Mouse (Mus musculus) neural tube, embryonic 13.5 days (tissue): ENCODE data around the gene Scnm1. TPM values are rescaled to one million over a fixed set of nuclear protein-coding genes. Genes with fewer than 3 reads are reported as not detected.

Experiments
- ATAC-seq: fragments of 200-750 bp; cut with Nextera tagmentation; 2 replicates; pipeline ENCODE4 v1.8.0; 2017; ENCODE audit warnings: low read depth, mild to moderate bottlenecking, moderate TSS enrichment, moderate library complexity
- H3K27ac ChIP-seq: fragments of 300-500 bp; sonication (generic); replicated peaks from 2 replicates; pipeline ENCODE4 v1.5.1; 2015; ENCODE audit warnings: moderate library complexity, mild to moderate bottlenecking, inconsistent platforms
- H3K27me3 ChIP-seq: fragments of 300-500 bp; sonication (generic); 2 replicates; pipeline ENCODE4 v1.6.1; 2015; ENCODE audit warnings: mild to moderate bottlenecking, inconsistent platforms
- H3K36me3 ChIP-seq: fragments of 300-500 bp; sonication (generic); 2 replicates; pipeline ENCODE4 v1.6.1; 2015; ENCODE audit warnings: mild to moderate bottlenecking, inconsistent platforms
- H3K4me1 ChIP-seq: fragments of 300-500 bp; sonication (generic); replicated peaks from 2 replicates; pipeline ENCODE4 v1.6.1; 2015; ENCODE audit warnings: inconsistent platforms
- H3K4me2 ChIP-seq: fragments of 300-500 bp; sonication (generic); 2 replicates; pipeline ENCODE4 v1.6.1; 2015; ENCODE audit warnings: inconsistent platforms, mild to moderate bottlenecking, moderate library complexity
- H3K4me3 ChIP-seq: fragments of 300-500 bp; sonication (generic); 2 replicates; pipeline ENCODE4 v1.5.1; 2015; ENCODE audit warnings: mild to moderate bottlenecking, inconsistent platforms
- H3K9ac ChIP-seq: fragments of 300-500 bp; sonication (generic); 2 replicates; pipeline ENCODE4 v1.6.1; 2015; ENCODE audit warnings: moderate library complexity, mild to moderate bottlenecking, inconsistent platforms
- H3K9me3 ChIP-seq: fragments of 300-500 bp; sonication (generic); 2 replicates; pipeline ENCODE4 v1.6.1; 2016; ENCODE audit warnings: inconsistent platforms
- WGBS: fragments of 180-500 bp; shearing (Covaris S2); methylation state at CpG from one replicate; pipeline ENCODE4 v1.1.7; 2015; 5-methylcytosine and 5-hydroxymethylcytosine counted together
- microRNA-seq: library from miRNA; unstranded; fragments of <30 nt; microRNA quantifications from one replicate; pipeline ENCODE4, GENCODE M21; 2016
- polyA plus RNA-seq: library from polyadenylated mRNA; unstranded; fragments of >200 nt; fragmentation: Nextera tagmentation; extraction: Ambion mirVana; gene quantifications from 2 replicates; pipeline ENCODE4 v1.2.1, GENCODE M21; 2015

Gene Scnm1
- polyA plus RNA-seq, 1 experiment from 2014 or later: 98.2 TPM

- peaks cover 38% of the 10 kb centered on the region for H3K4me1 ChIP-seq
- no peak overlapping the region for H3K4me2 ChIP-seq
- no peaks in the 10 kb centered on the region for H3K27me3 ChIP-seq
- H3K4me3 ChIP-seq: no peak overlapping the region
- ATAC-seq: no peak
- WGBS: 44% methylated on average over 2 of the region's 2 CpGs
- no peaks in the 10 kb centered on the region for H3K9me3 ChIP-seq
- H3K9ac ChIP-seq: no peak overlapping the region
- peaks cover 26% of the 10 kb centered on the region for H3K36me3 ChIP-seq
- H3K27ac ChIP-seq: no peak overlapping the region
These were observed 33.0 kb downstream of the Scnm1 start for GRCm38 (mm10) chr3:95100854-95101253.

GRCm38 (mm10) chr3:95088071-95088470 is 45.7 kb downstream of the Scnm1 start:
- ATAC-seq: no peak
- WGBS: 93% methylated on average over 1 of the region's 1 CpGs
- no peak overlapping the region for H3K4me2 ChIP-seq
- H3K36me3 ChIP-seq: 0 out of 2 replicates have a peak, but pooled peaks cover 6% of the 10 kb centered on the region
- no peak overlapping the region for H3K27ac ChIP-seq
- H3K27me3 ChIP-seq: no peaks in the 10 kb centered on the region
- no peaks in the 10 kb centered on the region for H3K9me3 ChIP-seq
- no peaks in the 10 kb centered on the region for H3K4me1 ChIP-seq
- no peak overlapping the region for H3K9ac ChIP-seq
- H3K4me3 ChIP-seq: no peak overlapping the region

Small RNA genes within 50 kb of the gene (microRNA-seq; reads per million reads assigned to microRNA genes)
- not detected for gene Mir8099-1

Other genes starting within 250 kb of the Scnm1 start
- 366 TPM in 2 replicates for gene Psmb4, start 247.1 kb downstream of the Scnm1 start, polyA plus RNA-seq
- 13.0 and 13.4 TPM in 2 replicates for gene Selenbp1, start 201.0 kb downstream of the Scnm1 start, polyA plus RNA-seq
- 5.5 and 6.1 TPM in 2 replicates for gene Rfx5, start 179.9 kb downstream of the Scnm1 start, polyA plus RNA-seq
- 24.0 and 26.7 TPM in 2 replicates for gene Pi4kb, start 159.3 kb downstream of the Scnm1 start, polyA plus RNA-seq
- gene Zfp687, start 118.6 kb downstream of the Scnm1 start, polyA plus RNA-seq: 20.4 and 21.5 TPM in 2 replicates
- 274 and 279 TPM in 2 replicates for gene Psmd4, start 91.4 kb downstream of the Scnm1 start, polyA plus RNA-seq
- 17.3 and 18.6 TPM in 2 replicates for gene Pip5k1a, start 27.1 kb downstream of the Scnm1 start, polyA plus RNA-seq
- 201 and 203 TPM in 2 replicates for gene Vps72, start 23.0 kb downstream of the Scnm1 start, polyA plus RNA-seq
- gene Tmod4, start 9.5 kb downstream of the Scnm1 start, polyA plus RNA-seq: 0.96 and 1.7 TPM in 2 replicates
- 34.7 and 39.1 TPM in 2 replicates for gene Lysmd1, start 77 bp upstream of the Scnm1 start, polyA plus RNA-seq
- gene Tnfaip8l2, start 8.3 kb upstream of the Scnm1 start, polyA plus RNA-seq: 3.0 and 3.3 TPM in 2 replicates
- gene Sema6c, start 26.4 kb upstream of the Scnm1 start, polyA plus RNA-seq: 33.8 and 34.3 TPM in 2 replicates
- gene Gabpb2, start 83.9 kb upstream of the Scnm1 start, polyA plus RNA-seq: 3.3 and 4.1 TPM in 2 replicates
- gene Cdc42se1, start 94.7 kb upstream of the Scnm1 start, polyA plus RNA-seq: 60.8 and 61.3 TPM in 2 replicates
- 267 and 299 TPM in 2 replicates for gene Mllt11, start 98.2 kb upstream of the Scnm1 start, polyA plus RNA-seq
- 0.15 TPM in 1 of 2 replicates, not detected in the other for gene Gm128, start 107.6 kb upstream of the Scnm1 start, polyA plus RNA-seq
- gene Bnipl, start 117.2 kb upstream of the Scnm1 start, polyA plus RNA-seq: not detected in 2 replicates
- 49.3 and 52.7 TPM in 2 replicates for gene Mindy1, start 147.3 kb upstream of the Scnm1 start, polyA plus RNA-seq
- 46.3 and 47.1 TPM in 2 replicates for gene Prune1, start 148.1 kb upstream of the Scnm1 start, polyA plus RNA-seq
- 0.26 and 0.57 TPM in 2 replicates for gene Anxa9, start 173.2 kb upstream of the Scnm1 start, polyA plus RNA-seq
- 96.7 and 104 TPM in 2 replicates for gene Cers2, start 180.8 kb upstream of the Scnm1 start, polyA plus RNA-seq
- gene Setdb1, start 223.2 kb upstream of the Scnm1 start, polyA plus RNA-seq: 43.0 and 44.6 TPM in 2 replicates